Mouse (Mus musculus) limb, embryonic 13.5 days (tissue): ENCODE data around the gene Ankrd55. TPM values are rescaled to one million over a fixed set of nuclear protein-coding genes. Genes with fewer than 3 reads are reported as not detected.

Experiments used
- ATAC-seq: fragments of 200-750 bp; cut with Nextera tagmentation; 2 replicates; pipeline ENCODE4 v1.8.0; 2017; ENCODE audit warnings: low read depth, moderate number of reproducible peaks, moderate TSS enrichment; ENCODE audit not compliant: low FRiP score
- H3K27ac ChIP-seq: fragments of 300-500 bp; sonication (generic); 2 replicates; pipeline ENCODE4 v1.5.1; 2015; ENCODE audit warnings: inconsistent platforms, mild to moderate bottlenecking, moderate library complexity
- H3K27me3 ChIP-seq: fragments of 300-500 bp; sonication (generic); 2 replicates; pipeline ENCODE4 v1.6.1; 2015; ENCODE audit warnings: mild to moderate bottlenecking, inconsistent platforms
- H3K36me3 ChIP-seq: fragments of 300-500 bp; sonication (generic); 2 replicates; pipeline ENCODE4 v1.6.1; 2015; ENCODE audit warnings: inconsistent platforms, mild to moderate bottlenecking, moderate library complexity
- H3K4me1 ChIP-seq: fragments of 300-500 bp; sonication (generic); 2 replicates; pipeline ENCODE4 v1.6.1; 2015; ENCODE audit warnings: inconsistent platforms
- H3K4me2 ChIP-seq: fragments of 300-500 bp; sonication (generic); replicated peaks from 2 replicates; pipeline ENCODE4 v1.6.1; 2015; ENCODE audit warnings: inconsistent platforms, mild to moderate bottlenecking, moderate library complexity
- H3K4me3 ChIP-seq: fragments of 300-500 bp; sonication (generic); 2 replicates; pipeline ENCODE4 v1.5.1; 2015; ENCODE audit warnings: moderate library complexity, mild to moderate bottlenecking, inconsistent platforms
- H3K9ac ChIP-seq: fragments of 300-500 bp; sonication (generic); 2 replicates; pipeline ENCODE4 v1.6.1; 2015; ENCODE audit warnings: mild to moderate bottlenecking, inconsistent platforms
- H3K9me3 ChIP-seq: fragments of 300-500 bp; sonication (generic); 2 replicates; pipeline ENCODE4 v1.6.1; 2016; ENCODE audit warnings: inconsistent platforms
- WGBS: fragments of 180-500 bp; shearing (Covaris S2); methylation state at CpG from one replicate; pipeline ENCODE4 v1.1.7; 2015; 5-methylcytosine and 5-hydroxymethylcytosine counted together
- polyA plus RNA-seq: library from polyadenylated mRNA; unstranded; fragments of >200 nt; fragmentation: Nextera tagmentation; extraction: Ambion mirVana; gene quantifications from 2 replicates; pipeline ENCODE4 v1.2.1, GENCODE M21; 2015

The Ankrd55 gene
- polyA plus RNA-seq, 1 experiment from 2014 or later: 1.8 TPM

DNA sequence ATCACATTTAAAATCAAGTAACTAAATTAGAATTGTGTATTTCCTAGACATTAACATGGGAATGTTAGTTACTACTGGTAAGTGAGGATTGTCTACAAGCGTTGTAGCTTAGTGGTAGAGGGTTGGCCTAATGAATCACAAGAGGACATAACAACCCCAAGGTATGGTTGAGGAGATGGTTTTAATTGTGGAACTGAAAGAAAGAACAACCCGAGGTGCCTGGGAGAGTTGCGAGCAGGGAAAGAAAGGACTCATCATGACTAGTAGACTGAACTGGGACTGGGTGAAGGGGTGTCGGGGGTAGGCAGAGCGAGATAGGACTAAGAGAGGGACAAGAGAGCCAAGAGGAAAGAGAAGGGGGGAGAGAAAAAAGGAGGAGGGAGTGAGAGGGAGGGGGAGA is 99.0 kb downstream of the Ankrd55 start:
- Histone ChIP-seq H3K9ac (no peak overlapping the region), H3K4me3 (no peak overlapping the region), H3K4me2 (no peak overlapping the region), H3K4me1 (peaks cover 12% of the 10 kb centered on the region), H3K36me3 (no peaks in the 10 kb centered on the region), H3K27me3 (no peaks in the 10 kb centered on the region), H3K27ac (no peak overlapping the region), H3K9me3 (no peaks in the 10 kb centered on the region)
- 81% methylated on average over 5 of the region's 5 CpGs for WGBS
- ATAC-seq: no peak

DNA sequence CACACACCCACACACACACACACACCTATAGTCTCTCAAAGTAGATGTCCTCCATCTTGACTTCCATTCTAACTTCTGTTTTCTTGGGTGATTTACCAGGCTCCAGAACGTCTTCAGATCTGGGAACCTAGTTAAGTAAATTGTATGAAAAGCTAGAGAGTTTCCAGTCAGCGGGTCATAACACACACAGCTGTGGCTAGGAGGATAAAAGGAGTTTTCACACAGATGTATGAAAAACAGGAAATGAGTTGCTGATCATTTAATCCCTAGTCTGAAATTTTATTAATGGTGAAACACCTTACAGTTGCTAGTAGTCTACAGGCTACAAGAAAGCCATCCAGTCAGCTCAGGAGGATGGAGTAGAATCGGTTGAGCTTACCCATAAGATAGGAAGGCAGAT is 99.9 kb downstream of the Ankrd55 start:
- H3K9me3 ChIP-seq: no peaks in the 10 kb centered on the region
- WGBS: 57% methylated on average over 3 of the region's 3 CpGs
- no peaks in the 10 kb centered on the region for H3K27me3 ChIP-seq

DNA sequence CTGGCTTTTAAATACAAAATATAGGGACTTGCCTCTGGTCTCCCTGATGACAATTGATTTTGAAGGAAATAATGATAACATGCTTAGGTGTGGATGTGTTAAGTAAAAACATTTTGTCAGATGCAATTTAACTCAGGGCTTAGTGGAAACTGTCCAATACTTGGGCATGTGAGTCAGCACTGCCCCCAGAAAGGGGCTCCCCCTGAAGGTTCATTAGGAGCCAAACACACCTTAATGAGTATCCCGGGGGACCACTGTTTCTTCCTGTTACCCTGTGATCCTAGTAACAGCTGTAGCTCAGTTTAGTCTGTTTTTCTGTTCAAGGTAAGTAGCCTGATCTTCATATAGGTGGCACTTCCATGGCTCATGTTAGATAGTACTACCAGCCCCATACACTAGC is 102.0 kb downstream of the Ankrd55 start:
- 79% methylated on average over 1 of the region's 1 CpGs for WGBS
- Histone ChIP-seq H3K27me3 (no peaks in the 10 kb centered on the region), H3K36me3 (no peaks in the 10 kb centered on the region), H3K9ac (no peak overlapping the region), H3K9me3 (no peaks in the 10 kb centered on the region), H3K4me2 (no peak overlapping the region), H3K27ac (no peak overlapping the region), H3K4me3 (no peak overlapping the region), H3K4me1 (peaks cover 7% of the 10 kb centered on the region)
- no peak for ATAC-seq

More for the DNA sequence above, 99.9 kb downstream of the Ankrd55 start:
- no peak for ATAC-seq
- no peak overlapping the region for H3K9ac ChIP-seq
- H3K4me2 ChIP-seq: no peak overlapping the region
- peaks cover 3% of the 10 kb centered on the region for H3K4me1 ChIP-seq
- no peak overlapping the region for H3K4me3 ChIP-seq
- no peak overlapping the region for H3K27ac ChIP-seq
- no peaks in the 10 kb centered on the region for H3K36me3 ChIP-seq

DNA sequence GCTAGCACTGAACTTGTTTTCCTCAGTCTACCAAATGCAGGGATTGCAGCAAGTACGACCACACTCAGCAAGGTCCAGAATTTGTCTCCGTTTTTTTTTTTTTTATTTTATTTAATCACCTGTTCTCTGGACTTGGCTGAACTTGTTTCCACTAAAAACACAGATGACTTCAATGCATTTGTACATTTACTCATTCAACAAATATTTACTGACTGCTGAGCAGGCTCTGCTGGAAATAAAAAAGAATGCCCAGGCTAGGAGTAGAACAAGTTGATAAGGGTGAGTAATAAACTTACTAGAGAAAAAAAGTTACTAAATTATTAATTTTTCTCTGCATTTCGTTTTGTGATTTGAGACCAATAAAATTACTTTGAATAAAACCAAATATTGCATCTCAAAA is 103.1 kb downstream of the Ankrd55 start:
- Histone ChIP-seq H3K27ac (no peak overlapping the region), H3K9ac (no peak overlapping the region), H3K4me1 (peaks cover 7% of the 10 kb centered on the region), H3K36me3 (no peaks in the 10 kb centered on the region), H3K9me3 (no peaks in the 10 kb centered on the region), H3K4me2 (no peak overlapping the region), H3K4me3 (no peak overlapping the region), H3K27me3 (no peaks in the 10 kb centered on the region)
- 66% methylated on average over 3 of the region's 3 CpGs for WGBS
- no peak for ATAC-seq

DNA sequence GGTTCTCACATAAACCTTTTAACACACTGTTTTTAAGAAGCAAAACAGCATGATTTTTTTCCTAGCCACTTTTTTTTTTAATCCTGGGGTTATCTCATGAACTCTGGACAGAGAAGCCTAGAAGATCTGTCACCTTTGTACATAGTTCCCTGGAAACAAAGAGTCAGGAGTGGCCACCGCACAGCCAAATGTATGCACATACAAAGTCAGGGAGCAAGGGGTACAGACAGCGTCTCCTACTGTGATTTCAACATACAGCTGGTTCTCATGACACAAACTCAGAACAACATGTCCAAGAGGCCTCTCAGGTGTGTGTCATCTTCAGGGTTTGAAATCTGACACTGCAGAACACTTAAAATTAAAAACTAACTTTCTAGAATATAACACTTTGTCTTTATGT is 105.1 kb downstream of the Ankrd55 start:
- WGBS: 94% methylated on average over 2 of the region's 2 CpGs
- Histone ChIP-seq H3K4me2 (no peak overlapping the region), H3K27ac (no peak overlapping the region), H3K9ac (no peak overlapping the region), H3K4me1 (peaks cover 17% of the 10 kb centered on the region), H3K9me3 (no peaks in the 10 kb centered on the region), H3K27me3 (no peaks in the 10 kb centered on the region), H3K36me3 (no peaks in the 10 kb centered on the region), H3K4me3 (no peak overlapping the region)
- no peak for ATAC-seq

DNA sequence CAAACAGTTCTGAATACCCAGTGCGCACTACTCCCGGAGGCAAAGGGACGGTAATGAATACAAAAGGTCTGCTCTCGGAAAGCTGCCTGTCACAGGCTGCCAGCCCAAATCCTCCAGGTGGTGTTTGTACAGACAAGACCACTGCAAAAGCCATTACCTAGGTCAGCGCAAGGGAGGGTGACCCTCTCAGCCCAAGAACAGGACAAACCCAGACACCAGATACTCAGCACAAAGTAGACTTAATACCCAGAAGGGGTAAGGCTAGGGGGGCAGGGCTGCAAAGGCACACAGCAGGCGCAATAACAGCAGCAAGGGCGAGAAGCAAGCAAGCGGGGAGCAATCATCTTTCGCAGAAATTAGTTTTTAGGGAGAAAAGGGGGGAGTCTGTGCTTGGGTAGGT is 106.0 kb downstream of the Ankrd55 start:
- no peaks in the 10 kb centered on the region for H3K27me3 ChIP-seq
- H3K27ac ChIP-seq: no peak overlapping the region
- H3K4me1 ChIP-seq: peaks cover 17% of the 10 kb centered on the region
- H3K4me3 ChIP-seq: no peak overlapping the region
- no peak overlapping the region for H3K4me2 ChIP-seq
- H3K36me3 ChIP-seq: no peaks in the 10 kb centered on the region
- 58% methylated on average over 9 of the region's 9 CpGs for WGBS
- H3K9ac ChIP-seq: no peak overlapping the region
- no peaks in the 10 kb centered on the region for H3K9me3 ChIP-seq
- ATAC-seq: no peak

DNA sequence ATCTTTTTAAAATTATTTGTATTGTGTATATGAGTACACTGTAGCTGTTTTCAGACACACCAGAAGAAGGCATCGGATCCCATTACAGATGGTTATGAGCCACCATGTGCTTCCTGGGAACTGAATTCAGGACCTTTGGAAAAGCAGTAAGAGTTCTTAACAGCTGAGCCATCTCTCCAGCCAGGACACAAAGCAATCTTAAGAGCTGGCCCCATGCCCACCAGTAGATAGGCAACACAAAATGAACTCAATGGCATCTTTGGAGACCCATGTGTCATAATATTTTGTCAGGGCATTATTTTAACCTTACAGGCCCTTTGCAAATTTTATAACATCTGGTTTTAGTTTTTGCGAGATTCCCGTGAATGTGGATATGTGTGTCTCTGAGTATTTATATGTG is 116.5 kb downstream of the Ankrd55 start:
- no peak for ATAC-seq
- Histone ChIP-seq H3K27me3 (no peaks in the 10 kb centered on the region), H3K9ac (no peak overlapping the region), H3K36me3 (no peaks in the 10 kb centered on the region), H3K9me3 (no peaks in the 10 kb centered on the region), H3K4me3 (no peak overlapping the region), H3K4me2 (no peak overlapping the region), H3K27ac (no peak overlapping the region), H3K4me1 (0 out of 2 replicates have a peak, but pooled peaks cover 4% of the 10 kb centered on the region)
- WGBS: 79% methylated on average over 3 of the region's 3 CpGs

DNA sequence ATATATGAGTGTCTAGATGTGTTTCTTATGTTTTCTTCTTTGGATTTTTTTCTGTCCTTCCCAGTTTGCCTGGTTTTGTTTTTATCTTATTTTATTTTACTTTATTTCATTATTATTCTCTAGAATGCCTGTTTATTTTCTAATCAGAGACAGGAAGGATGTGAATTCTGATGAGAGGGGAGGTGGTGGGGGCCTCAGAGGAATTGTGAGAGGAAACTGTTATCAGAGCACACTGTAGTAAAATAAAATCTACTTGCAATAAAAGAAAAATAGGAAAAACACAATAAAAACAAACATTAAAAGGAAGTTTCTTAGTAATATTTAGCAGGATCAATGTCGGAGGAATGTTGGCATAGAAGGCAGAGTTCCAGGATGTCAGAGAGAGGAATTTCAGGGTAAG is 116.9 kb downstream of the Ankrd55 start:
- no peak for ATAC-seq
- 0 out of 2 replicates have a peak, but pooled peaks cover 4% of the 10 kb centered on the region for H3K4me1 ChIP-seq
- H3K27me3 ChIP-seq: no peaks in the 10 kb centered on the region
- no peak overlapping the region for H3K27ac ChIP-seq
- WGBS: 68% methylated on average over 1 of the region's 1 CpGs
- H3K36me3 ChIP-seq: no peaks in the 10 kb centered on the region
- no peak overlapping the region for H3K4me2 ChIP-seq
- H3K4me3 ChIP-seq: no peak overlapping the region
- no peaks in the 10 kb centered on the region for H3K9me3 ChIP-seq
- no peak overlapping the region for H3K9ac ChIP-seq

DNA sequence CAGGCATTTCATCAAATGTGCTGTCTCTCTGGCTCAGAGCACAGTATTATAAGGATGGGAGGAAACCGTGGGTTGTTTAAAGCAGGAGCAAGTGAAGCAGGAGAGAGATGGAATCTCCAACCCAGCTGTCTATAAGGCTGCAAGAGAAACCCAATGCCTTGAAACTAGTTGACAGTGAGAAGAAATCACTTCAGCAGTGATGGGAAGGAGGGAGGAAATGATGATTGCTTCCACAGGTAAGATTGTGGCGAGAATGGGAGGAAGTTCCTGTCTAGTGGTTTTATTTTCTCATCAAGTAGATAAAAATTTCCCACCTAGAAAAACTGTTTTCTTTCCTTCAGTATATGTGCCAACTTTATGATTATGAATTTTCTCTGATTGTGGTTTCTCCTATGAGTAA is 118.4 kb downstream of the Ankrd55 start:
- no peak overlapping the region for H3K4me3 ChIP-seq
- 86% methylated on average over 2 of the region's 2 CpGs for WGBS
- no peak overlapping the region for H3K4me2 ChIP-seq

DNA sequence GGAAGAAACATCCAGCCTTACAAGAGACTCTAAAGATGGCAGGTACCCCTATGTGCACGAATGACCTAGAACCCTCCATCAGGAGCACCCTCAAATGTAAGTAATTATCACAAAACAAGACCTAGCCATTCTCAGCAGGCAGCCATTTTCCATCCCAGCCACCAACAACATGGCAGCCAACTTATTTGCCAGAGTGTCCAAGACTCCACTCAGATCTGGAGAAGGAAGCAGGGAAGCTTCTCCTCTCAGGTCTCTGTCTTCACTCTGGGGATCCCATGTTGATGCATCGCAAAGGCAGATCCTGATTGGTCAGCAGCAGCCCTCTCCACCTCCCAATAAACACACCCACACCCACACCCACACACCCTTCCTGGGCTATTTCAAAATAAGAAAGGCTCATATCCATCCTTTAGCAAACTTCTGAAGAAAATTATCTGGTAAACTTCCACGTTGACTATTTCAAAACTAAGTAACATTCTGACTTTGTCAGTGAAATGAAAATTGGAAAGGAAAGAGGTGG is 119.0 kb downstream of the Ankrd55 start:
- Histone ChIP-seq H3K4me3 (no peak overlapping the region), H3K9me3 (no peaks in the 10 kb centered on the region), H3K4me1 (0 out of 2 replicates have a peak, but pooled peaks cover 5% of the 10 kb centered on the region), H3K4me2 (no peak overlapping the region), H3K27me3 (no peaks in the 10 kb centered on the region), H3K9ac (no peak overlapping the region), H3K27ac (no peak overlapping the region), H3K36me3 (no peaks in the 10 kb centered on the region)
- 90% methylated on average over 3 of the region's 3 CpGs for WGBS
- ATAC-seq: no peak

More for the DNA sequence above, 118.4 kb downstream of the Ankrd55 start:
- Histone ChIP-seq H3K4me1 (0 out of 2 replicates have a peak, but pooled peaks cover 4% of the 10 kb centered on the region), H3K36me3 (no peaks in the 10 kb centered on the region), H3K27me3 (no peaks in the 10 kb centered on the region), H3K9ac (no peak overlapping the region), H3K27ac (no peak overlapping the region), H3K9me3 (no peaks in the 10 kb centered on the region)
- no peak for ATAC-seq

DNA sequence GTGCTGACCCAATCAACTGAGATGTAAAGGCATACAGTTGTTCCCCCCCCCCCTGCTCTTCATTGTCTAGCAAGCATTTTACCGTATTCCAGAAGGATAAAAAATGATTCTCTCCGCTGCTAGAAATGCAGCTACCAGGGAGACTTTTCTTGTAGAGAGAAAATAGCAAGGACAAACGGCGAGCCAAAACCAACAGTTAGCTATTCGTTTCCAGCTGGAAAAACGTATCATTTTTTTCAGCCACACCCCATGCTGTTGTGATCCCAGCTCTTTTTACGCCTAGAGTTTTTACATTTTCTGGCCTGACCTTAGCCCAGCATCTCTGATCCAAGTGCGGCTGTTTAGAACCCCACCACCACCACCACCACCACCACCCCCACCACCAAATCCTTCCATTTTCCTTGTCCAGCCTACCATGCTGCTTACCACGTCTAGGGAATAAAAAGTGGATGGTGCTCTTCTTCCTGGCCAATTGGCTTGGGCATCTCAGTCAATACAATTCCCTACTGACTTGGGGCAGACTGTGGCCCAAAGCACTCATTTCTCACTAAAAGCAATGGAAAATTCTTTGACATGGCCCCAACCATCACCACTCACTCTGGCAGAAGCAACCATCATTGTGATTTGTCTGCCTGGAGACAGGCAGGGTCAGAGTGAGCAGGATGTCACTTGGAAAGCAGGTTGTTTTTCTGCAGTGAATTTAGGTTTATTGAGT is 119.7 kb downstream of the Ankrd55 start:
- Histone ChIP-seq H3K9ac (no peak overlapping the region), H3K9me3 (no peaks in the 10 kb centered on the region), H3K27ac (no peak overlapping the region), H3K4me1 (0 out of 2 replicates have a peak, but pooled peaks cover 12% of the 10 kb centered on the region), H3K4me2 (no peak overlapping the region), H3K27me3 (no peaks in the 10 kb centered on the region), H3K36me3 (no peaks in the 10 kb centered on the region), H3K4me3 (no peak overlapping the region)
- WGBS: 80% methylated on average over 9 of the region's 9 CpGs
- ATAC-seq: no peak

DNA sequence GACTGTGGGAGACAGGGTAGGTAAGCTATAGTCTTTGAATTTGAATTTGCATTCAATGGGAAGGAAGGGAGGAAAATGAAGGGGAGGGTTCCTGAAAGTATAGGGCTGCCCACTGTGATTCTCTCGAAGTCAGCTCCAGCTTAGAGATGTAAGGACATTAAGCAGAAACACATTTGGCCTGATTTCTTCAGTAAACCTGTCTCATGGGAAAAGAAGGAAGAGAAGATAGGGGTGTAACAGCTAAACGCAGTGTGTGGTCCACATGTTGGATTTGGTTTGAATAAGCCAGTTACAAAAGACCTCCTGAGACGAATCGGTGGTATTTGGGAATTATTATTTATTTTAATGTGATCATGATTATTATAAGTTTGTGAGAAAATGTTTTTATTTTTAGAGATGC is 120.5 kb downstream of the Ankrd55 start:
- WGBS: 75% methylated on average over 4 of the region's 4 CpGs
- Histone ChIP-seq H3K36me3 (no peaks in the 10 kb centered on the region), H3K4me3 (no peak overlapping the region), H3K4me1 (0 out of 2 replicates have a peak, but pooled peaks cover 12% of the 10 kb centered on the region), H3K9me3 (no peaks in the 10 kb centered on the region), H3K27me3 (no peaks in the 10 kb centered on the region), H3K27ac (no peak overlapping the region), H3K9ac (no peak overlapping the region), H3K4me2 (no peak overlapping the region)
- no peak for ATAC-seq

DNA sequence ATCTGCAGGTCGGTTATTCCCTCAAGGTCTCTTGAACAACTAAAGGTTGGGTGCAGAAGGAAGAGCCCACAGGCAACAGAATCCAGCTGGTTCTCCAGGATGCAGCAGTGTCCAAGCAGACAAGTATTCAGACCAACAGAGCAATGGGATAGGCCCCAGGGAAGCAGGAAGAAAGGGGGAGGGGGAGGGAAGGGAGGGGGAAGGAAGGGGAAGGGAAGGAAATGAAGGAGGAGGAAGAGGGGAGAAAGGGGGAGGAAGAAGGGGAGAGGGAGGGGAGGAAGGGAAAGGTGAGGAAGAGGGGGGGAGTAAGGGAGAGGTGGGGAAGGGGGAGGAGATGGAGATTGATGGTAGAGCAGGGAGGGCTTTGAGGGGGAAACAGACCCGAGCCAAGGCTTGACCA is 121.1 kb downstream of the Ankrd55 start:
- Histone ChIP-seq H3K4me2 (no peak overlapping the region), H3K27me3 (no peaks in the 10 kb centered on the region), H3K36me3 (no peaks in the 10 kb centered on the region), H3K4me1 (0 out of 2 replicates have a peak, but pooled peaks cover 12% of the 10 kb centered on the region), H3K4me3 (no peak overlapping the region), H3K27ac (no peak overlapping the region), H3K9me3 (no peaks in the 10 kb centered on the region), H3K9ac (no peak overlapping the region)
- WGBS: 81% methylated on average over 2 of the region's 2 CpGs
- ATAC-seq: no peak
